Mouse (Mus musculus) inflammation-experienced regulatory T-cells, adult 6 months (primary cell): ENCODE measurements around the gene Cwc15. TPM values are rescaled to one million over a fixed set of nuclear protein-coding genes. Genes with fewer than 3 reads are reported as not detected.
"Not testable (repeated sequence)": the region's sequence is repeated elsewhere in the genome, so short reads cannot be mapped to it uniquely, and the experiment has no call there.

Source experiments
- ATAC-seq: one replicate; pipeline ENCODE4 v1.8.0; 2017
- polyA plus RNA-seq, 3 experiments: library from polyadenylated mRNA; unstranded; fragments of 100-300 nt; shearing (Covaris generic); gene quantifications; one replicate each; pipeline ENCODE4 v1.2.1; 2017

Cwc15 gene
- polyA plus RNA-seq: 100 to 1,000 TPM; 193 to 283 (median 194) TPM

DNA sequence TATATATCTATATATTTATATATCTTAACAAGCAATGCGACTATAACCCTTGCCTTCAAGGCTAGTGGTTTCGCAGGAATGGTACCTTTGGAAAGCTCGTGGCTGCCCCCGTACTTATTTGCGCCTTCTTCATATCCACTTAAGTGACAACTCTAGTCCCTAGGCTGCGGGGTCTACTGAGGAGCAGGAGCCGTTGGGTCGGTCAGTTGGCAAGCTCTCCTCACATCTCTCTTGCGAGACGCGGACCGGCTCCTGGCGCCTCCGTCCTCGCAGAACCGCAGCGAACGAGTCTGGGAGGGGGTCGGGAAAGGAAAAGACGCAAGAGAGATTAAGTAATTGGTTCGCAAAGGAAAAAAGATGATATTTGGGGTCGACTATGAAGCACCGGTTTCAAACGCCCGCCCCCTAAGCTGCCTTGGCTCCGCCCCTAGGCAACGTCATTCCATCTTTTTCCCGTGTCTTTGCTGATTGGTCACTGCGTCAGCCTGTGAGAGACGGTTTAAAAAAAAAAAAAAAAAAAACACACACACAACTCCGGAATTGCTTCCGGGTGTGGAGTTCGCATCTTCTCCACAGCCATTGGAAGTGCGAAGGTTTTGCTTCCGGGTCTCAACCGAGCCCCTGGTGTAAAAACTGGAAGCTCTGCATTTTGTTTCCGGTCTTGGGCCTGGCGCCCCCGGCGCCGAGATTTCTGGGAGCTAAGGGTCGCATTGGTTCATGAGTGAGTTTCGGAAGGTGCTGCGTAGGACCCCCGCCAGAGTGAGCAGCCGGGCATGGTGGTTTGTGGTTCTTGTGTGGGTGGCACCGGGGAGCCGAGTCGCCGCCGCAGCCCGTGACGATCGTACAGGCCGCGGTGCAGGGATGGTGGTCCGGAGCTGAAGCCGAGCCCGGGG, at the start of gene Cwc15, which contains the start of gene Kdm4d:
Cwc15 (plus strand) TSS at position 595 of the 893 bp plus-strand sequence.
Kdm4d (minus strand) TSS at position 460 of the 893 bp plus-strand sequence.
- ATAC-seq: peak; percentile 80

DNA sequence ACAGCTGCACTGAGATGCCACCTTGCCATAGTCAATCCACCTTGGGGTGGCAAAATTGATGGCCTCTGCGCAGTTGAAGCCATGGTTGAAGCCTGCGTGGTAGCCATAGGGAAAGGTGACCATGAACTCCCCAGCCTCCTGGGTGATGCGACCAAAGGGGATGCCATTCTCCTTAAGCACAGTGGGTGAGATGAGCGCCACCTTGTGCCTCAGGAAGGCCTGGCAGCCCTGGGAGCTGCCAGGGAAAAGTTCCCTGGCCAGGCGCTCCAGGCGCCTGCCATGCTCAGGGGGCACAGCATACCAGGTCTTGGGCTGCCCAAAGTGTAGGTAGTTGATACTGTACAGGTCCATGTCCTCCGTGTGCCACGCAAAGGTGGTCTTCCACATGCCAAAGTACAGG, 49.3 kb upstream of the Cwc15 start:
- not testable (repeated sequence) for ATAC-seq

DNA sequence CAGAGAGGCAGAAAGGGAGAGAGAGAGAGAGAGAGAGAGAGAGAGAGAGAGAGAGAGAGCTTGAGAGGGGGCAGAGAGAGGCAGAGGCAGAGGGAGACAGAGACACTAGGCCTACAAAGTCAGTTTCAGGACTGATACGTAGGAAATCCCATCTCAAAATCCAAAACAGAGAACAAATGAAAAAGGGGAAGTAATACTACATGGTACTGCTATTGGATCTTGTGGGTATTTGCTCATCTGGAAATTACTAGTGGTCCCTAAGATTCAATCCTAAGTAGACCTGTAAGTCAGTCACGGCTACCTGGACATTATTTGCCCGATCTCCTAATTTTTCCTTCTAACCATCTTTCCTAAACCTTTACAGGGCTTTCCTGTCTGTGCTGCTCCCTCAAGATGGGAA, 44.1 kb upstream of the Cwc15 start:
- ATAC-seq: no peak

DNA sequence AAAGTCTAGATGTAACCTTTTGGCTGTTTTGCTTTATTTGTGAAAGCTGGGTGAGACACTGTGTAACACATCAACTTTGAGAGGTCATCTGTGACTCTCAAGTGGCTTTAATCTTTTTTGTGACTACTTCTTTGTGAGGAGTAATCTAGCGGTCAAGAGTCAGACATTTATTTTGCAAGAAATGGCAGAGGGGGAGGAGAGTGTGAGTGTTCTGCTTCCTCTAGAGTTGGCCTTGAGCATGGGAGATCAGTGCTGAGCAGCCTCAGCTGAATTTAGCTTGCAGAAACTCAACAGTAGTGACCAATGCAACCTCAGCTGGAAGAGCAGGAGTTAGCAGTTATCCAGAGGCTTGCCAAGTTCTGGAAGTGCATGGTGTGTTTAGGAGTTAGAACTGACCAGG, 37.9 kb upstream of the Cwc15 start:
- ATAC-seq: not testable (repeated sequence)

DNA sequence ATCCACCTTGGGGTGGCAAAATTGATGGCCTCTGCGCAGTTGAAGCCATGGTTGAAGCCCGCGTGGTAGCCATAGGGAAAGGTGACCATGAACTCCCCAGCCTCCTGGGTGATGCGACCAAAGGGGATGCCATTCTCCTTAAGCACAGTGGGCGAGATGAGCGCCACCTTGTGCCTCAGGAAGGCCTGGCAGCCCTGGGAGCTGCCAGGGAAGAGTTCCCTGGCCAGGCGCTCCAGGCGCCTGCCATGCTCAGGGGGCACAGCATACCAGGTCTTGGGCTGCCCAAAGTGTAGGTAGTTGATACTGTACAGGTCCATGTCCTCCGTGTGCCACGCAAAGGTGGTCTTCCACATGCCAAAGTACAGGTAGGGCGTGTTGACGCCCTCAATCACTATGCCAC, 36.7 kb upstream of the Cwc15 start:
- ATAC-seq: not testable (repeated sequence)

DNA sequence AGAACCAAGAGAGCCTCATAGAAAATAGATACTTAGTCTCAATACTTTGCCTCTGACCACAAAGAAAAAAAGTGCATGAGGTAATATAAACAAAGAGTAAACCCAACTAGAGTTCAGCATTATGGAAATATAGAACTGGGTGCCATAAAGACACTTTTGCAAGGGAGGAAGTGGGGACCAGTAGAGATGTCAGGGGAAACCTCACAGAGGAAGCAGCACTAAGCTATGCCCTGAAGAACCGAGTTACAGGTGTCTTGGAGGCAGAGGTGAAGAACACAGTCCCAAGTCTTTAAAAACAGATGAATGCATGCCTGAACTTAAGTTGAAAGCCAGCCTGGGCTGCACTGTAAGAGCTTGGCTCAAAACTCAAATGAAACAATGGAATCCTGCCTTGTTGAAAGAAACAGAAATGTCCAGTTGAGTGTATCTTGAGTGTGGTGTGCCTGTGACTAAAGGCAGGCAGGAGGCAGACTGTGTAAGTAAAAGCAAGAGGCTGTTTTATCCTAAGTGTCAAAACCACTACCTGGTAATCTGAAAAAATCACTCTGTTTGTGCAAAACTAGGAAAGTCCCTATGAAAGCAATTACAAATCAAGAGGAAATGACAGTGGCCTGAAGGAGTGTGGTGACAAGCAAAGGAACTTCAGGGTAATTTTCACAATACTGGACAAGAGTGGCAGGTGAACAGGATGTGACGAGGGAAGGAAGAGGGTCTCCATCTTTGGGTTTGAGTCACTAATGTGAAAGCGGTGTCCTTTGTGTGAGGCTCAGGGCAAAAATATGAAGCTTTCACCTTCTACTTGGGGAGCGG, 1.3 kb upstream of the Cwc15 start:
- ATAC-seq: peak; percentile 60

DNA sequence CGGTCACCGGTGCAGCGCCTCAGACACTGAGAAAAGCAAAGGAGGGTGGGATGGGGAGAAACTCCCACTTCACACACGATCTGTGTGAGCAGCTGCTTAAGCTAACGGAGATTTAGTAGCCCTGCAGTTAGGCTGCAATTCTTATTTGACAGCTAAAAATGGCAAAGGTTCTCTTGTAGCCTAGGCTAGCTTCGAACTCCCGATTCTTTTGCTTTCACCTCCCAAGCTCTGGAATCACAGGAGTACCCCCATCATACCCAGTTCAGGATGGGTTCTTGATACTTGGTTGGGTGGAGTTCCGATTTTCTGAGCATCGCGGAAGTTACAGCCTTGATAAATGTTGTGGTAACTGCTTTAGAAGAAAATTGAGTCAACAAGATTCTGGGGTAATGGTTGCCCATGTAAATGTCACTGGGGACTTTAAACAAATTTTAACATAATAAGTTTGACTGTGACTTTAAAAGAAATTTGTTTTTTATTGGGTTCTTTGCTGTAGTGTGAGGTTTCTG, 553 bp downstream of the Cwc15 start:
- no peak for ATAC-seq

DNA sequence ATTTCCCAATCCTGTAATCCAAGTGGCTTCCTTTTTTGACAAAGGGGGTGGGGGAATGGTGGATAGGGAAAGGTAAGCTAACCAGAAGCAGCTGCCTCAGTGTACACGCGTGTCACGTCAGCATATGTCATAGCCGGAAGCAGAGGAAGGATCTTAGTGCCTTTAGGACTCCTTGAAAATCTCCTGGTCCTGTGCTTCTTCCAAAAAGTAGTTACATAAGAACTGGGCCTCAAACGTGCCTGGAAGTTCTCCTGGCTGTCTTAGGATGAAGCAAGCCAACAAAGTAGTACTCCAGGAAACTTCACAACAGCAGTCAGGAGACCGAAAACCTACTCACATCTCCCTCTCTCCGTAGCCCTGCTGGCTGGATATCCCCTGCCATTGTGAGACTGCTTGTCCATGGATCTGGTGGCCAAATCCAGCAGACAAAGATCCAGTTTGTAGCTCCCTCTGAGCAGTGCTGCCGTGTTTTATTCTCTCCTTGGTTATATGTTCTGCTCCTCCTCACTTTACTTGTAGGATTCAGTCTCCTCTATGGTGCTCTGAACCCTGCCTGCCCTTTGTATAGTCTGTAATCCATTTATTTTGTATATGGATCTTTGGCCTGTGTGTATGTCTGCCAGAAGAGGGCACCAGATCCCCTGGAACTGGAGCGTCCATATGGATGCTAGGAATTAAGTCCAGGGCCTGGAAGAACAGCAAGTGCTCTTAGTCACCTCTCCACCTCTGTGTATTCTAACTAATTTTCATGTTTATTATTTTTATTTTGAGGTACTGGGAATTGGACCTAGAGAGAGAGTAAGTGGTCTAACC, 12.4 kb downstream of the Cwc15 start:
- ATAC-seq: no peak

DNA sequence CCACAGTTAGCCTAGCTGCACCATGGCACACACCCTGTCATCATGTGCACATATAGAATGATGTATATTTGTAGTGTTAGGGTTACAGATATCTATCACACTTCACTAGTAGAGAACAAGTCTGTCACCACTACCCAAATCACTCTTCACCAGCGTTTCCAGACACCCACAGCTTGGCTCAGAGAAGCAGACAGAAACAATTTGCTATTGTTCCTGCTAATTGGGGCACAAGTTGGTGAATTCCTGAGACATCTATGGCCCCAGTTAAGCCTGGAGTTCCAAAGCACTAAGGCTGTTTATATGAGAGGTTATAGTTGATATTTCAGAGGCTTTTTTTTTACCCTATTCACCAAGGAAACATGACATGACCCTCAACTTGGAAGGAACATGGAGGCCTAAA, 16.9 kb downstream of the Cwc15 start:
- no peak for ATAC-seq

DNA sequence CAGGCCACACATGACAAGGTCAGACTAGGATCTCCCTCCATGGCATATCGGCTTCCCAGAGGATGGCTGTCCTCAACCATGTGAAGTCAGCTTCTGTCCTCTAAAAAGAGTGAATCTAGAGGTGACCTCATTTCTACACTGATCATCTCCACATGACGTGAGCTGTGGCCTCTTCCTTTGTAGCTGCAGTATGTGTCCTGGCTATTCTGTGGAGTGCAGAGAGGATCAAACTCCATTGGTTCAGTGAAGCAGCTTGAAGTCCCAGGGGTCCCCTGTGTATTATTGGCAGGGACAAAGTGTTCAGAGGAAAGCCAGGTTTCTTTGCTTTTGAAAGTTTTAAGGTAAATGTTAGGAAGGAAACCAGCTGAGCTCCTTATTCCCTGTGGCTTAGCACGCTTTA, 17.7 kb downstream of the Cwc15 start:
- no peak for ATAC-seq

DNA sequence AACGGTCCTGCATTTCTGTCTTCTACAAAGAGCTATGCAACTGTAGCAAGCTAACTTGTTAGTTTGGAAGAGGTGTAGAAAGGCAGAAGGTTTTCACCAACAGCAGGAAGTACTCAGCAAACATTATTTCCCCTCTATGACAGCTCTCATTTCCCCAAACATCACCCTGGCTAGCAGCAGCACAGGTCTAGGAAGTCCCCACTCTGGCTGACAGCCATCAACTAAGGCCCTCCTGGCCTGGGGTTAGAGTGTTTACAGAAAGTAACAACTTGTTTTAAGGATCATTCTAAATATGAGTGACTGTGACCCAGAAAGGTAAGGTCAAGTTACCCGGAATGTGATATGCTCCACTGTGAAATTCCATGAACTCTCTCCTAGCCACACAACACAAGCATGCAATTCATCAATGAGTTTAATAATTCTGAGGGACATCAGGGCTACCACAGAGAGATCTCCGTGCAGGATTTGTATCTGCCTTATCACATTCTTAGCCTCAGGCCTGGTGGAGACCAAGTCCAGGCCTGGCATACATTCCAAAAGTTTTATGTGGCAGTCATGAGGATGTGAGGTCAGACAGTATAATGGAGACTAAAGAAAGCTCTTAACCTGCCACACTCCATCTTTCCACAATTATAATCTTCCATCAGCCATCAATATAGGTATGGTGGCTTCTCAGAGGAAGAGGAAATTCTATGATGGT, 20.7 kb downstream of the Cwc15 start:
- no peak for ATAC-seq

DNA sequence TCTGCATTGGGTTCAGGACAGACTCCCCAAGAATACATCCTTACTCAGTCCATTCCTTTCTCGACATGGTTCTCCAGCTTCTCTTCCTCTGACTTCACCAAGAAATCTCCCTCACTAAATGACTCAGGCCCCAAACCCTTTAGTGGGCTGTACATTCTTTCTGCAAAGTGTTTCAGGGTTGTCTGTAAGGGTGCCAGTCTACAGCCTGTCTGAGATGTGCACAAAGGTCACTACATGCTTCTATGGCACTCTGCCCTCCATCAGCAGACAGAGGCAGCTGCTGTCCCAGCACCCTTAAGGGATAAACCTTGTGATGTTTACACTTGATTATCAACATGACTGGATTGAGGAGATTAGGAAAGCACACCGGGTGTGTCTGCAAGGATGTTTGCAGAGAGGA, 21.3 kb downstream of the Cwc15 start:
- no peak for ATAC-seq

DNA sequence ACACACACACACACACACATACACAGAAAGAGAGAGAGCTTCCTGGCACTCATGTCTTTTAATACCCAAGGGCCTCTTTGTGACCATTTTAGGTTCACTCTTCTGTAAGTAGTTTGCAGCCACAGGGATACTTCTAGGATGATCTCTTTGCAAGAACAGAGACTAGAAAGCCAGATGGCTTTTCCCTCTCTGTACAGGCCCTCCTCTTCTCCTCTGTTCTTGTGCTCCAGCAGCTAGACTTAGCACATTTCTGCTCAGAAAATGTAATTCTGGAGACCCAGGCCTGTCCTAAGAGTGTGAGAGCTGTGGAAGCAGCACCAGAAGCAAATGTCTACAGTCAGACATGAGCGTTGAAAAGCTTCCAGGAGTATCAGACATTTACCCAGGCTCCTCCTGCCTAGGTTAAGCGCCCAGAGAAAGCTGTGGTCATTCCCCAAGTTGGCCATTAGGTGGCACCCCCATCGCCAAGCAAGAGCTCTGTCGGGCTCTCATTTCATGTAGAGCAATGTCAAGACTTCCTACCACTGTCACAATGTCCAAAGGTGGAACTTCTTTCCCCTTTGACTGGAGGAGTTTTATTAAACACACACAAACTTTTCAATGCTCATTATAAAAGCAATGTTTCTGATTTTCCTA, 23.1 kb downstream of the Cwc15 start:
- ATAC-seq: peak; percentile 85

DNA sequence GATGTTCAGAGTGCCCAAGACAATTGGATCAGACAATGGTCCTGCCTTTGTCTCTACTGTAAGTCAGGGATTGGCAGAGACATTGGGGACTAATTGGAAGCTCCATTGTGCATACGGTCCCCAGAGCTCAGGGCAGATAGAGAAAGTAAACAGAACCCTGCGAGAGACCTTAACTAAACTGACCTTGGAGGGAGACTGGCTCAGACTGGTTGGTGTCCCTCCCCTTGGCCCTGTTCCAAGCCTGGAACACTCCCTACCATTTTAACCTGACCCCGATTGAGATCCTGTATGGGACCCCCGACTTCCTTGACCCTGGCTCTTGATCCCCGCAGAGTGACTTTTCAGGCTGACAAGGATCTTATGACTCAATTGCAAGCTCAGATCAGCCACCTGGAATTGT, 29.6 kb downstream of the Cwc15 start:
- ATAC-seq: no peak

DNA sequence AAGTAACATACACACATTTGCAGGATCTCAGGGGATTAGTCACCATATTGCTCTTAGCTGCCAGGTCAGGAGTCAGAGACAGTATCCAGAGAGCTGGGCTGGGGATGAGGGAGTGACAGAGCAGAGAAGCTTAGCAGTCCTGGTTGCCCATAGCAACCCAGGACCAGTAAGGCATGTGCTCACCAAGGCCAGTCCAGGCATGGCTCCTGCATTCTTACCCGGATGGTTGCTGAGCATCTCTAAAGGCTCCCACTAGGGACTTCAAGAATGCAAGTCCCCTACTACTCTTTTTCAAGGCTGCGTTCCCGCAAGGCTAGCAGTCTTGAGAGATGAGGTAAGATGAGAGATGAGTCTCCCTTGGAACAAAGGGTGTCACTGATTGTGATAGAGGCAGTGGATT, 31.9 kb downstream of the Cwc15 start:
- no peak for ATAC-seq

DNA sequence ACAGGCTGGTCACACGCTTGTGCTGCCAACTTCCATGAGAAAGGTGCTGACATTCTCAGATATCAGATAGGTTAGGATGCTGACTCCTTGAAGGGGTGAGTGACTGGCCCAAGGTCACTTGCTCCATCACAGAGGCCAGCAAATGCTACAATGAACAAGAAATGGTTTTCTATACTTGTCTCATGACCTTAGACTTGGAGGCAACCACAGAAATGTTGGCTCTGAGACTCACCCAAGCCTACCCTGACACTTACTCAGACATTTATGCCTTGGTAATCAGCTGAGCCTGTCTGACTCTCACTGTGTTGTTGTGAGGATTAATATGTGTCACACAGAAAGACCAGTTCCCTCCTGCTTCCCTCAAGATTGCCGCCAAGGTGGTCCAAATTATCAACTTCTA, 33.2 kb downstream of the Cwc15 start:
- no peak for ATAC-seq

DNA sequence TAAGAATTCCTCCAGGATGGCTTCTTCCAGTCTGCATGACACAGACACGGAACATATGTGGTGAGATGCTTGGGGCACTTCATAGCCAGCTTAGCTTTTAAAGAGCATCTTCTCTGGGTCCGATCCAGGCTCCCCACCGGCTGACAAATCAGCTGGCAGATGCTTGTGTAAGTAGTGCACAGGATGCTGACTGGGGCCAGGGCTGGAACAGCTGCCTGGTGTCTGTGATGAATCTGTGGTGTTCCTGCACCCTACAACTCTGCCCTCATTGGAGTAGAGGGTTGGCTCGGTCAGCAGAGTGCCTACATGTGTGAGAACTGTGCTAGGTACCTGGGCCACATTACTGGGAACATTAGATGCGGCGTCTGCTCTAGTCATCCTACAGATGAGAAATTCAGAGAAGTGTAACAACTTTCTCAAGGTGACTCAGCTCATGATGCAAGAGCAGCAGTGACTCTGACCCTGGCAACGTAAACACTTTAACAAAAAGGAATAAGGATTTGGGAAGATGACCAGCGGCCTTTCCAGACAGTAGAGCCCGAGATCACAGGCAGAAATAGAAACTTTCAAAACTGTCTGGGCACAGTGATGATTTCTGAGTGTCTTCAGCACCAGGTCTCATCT, 34.5 kb downstream of the Cwc15 start:
- ATAC-seq: no peak

DNA sequence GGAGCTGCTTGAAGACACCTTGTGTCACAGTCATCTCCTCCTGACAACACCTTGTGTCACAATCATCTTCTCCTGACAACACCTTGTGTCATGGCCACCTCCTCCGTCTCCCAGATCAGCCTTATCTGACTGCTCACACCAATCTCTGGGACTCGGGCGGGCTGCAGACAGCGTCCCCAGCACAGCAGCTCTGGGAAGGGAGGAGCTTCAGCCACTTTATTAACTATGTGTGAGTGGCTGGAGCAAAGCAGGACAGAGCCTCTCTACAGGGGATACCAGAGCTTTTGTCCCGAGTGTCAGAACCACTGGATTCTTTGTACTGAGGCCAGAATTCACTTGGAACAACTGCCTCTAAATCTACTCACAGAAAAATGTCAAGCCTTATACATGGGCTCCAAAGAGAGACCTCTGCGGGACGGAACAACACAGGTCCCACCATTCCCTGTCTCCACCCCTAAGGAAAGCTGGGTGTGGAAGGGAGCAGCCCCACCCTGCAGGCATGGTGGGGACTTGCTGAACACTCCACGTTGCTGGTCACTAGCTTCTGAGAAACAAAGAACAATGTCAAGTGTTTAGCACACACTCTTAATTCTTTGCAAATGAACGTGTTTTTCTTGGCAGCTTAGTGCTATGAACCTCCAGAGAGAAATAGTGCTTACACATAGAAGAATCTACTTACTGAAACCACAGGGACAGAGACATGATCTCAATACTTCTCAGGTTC, 43.8 kb downstream of the Cwc15 start:
- no peak for ATAC-seq

DNA sequence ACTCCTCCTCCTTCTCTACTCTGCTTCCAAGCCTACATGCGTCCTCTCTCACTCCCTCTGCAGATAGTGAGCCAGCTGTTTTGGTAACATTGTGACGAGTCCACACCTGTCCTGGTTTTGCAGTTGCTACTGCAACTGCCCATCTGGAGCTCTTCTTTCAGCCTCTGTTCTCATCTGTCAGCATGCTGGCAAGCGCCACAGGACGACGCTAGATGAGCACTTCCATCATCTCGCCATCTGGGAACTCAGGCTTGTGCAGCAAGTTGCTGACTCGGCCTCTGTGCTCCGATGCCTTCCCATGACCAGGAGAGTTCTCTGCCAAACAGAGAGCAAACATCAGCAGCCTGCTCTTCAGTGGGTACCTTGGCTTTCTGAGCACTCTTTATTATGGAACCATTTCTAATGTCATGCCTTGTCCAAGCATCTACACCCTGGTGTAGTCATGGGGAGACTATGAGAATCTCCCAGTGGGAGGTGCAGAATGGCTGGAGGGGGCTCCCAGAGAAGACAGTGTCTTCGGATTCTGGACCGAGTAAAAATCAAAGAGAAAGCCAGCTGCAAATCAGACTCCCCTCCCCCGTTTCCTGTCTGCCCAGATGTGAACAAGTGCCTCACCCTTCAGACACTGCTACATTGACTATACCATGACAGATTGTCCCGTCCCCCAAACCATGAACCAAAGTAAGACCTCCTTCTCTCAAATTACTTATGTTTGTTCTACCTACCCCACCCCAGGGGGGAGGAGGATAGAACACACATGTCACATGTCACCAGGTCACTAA, 47.4 kb downstream of the Cwc15 start:
- no peak for ATAC-seq
